Mouse (Mus musculus) cerebellum, adult 2 months (tissue): ENCODE results near the gene Sln.

ENCODE experiments used
- CTCF ChIP-seq: fragments of 200-500 bp; IDR thresholded peaks from 2 replicates; pipeline ENCODE4 v1.5.1; 2011; ENCODE audit warnings: low read depth, mild to moderate bottlenecking, control low read depth, low read length, moderate library complexity, borderline replicate concordance; ENCODE audit not compliant: insufficient read depth
- POLR2A ChIP-seq: fragments of 200-500 bp; IDR thresholded peaks from 2 replicates; pipeline ENCODE4 v1.6.1; 2011; ENCODE audit warnings: low read length, control low read depth, borderline replicate concordance; ENCODE audit not compliant: insufficient read depth

GRCm38 (mm10) chr9:53877423-53877822 is 27.5 kb downstream of the Sln start:
- TF ChIP-seq POLR2A (no peak), CTCF (no peak)
